In the genomic region with DNA sequence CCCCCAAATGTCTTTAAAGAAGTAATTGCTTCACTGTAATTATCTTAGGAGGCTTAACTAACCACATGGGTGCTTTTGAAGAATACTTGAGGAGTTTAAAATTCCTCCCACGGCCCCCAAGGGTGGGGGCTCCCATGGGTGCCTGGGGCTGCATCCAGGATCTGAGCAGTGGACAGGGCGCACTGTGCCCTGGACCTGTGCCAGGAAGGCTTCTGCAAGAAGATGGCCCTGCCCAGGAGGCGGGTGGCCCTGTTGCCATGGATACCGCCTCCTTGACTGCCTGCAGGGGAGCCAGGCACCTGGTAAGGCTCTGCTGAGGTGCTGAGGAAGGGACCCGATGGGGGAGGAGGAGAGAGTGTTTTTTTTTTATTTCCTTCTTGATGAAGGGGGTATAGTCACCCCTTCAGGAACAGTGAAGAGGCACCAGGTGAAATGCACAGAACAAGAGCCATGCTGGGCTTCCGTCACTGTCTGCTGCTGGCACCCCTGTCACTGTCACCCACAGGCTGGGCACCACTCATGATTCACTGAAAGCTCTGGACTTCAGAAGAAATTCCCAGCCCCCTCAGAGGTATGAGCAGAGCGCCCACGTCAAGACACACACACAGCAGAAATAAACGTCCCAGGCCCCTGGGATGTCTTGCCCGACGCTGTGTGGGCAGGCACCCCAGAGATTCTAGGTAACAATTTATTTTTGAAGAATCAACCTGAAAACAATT, we compare ENCODE assay signal across 12 mouse cellular contexts. TPM values are rescaled to one million over a fixed set of nuclear protein-coding genes. Genes with fewer than 3 reads are reported as not detected.
A peak's percentile ranks its signal among the peaks of the same experiment; 100 is the strongest.
DNase-seq lines count a peak whose midpoint lies in the region; ATAC-seq and TF ChIP-seq lines count a peak whose summit lies in the region.
"Had no signal": no experiment of that assay in that cellular context is flagged by ENCODE, and none has a peak within 500 bp of the region (broad histone marks: within the 10 kb centered on the region; RNA-seq: fewer than 3 reads in every experiment).

No protein-coding gene starts in this region.

- no peaks in the 10 kb centered on the region for H3K36me3 ChIP-seq in heart, embryonic 11.5 days (ENCODE audit: control insufficient read depth, insufficient read depth, low read length)
- H3K36me3 ChIP-seq: limb, embryonic 12.5 days had no signal

- no peak for TF ChIP-seq CTCF in brain, embryonic 14.5 days (IDR thresholded peaks at IDR 0.05; ENCODE audit: borderline replicate concordance, extremely low read depth, insufficient read depth, insufficient read length)

- H3K27ac ChIP-seq in heart, embryonic 11.5 days (ENCODE audit: low read depth, low read length) = no peak overlapping the region
- H3K27ac ChIP-seq: limb, embryonic 12.5 days had no signal

- WGBS in heart, embryonic 11.5 days (ENCODE audit: insufficient replicate concordance) = 51% methylated on average over 11 of the region's 11 CpGs

- TF ChIP-seq POLR2A in brain, embryonic 14.5 days (IDR thresholded peaks at IDR 0.05; ENCODE audit: borderline replicate concordance, extremely low read depth, insufficient read depth, insufficient read length, poor library complexity, severe bottlenecking) = no peak

- no peak overlapping the region for H3K4me2 ChIP-seq in heart, embryonic 11.5 days
- H3K4me2 ChIP-seq: limb, embryonic 12.5 days had no signal

- peaks cover 6% of the 10 kb centered on the region; the same call in 1 of the 2 replicates for H3K27me3 ChIP-seq in heart, embryonic 11.5 days (ENCODE audit: control insufficient read depth, insufficient read depth, low read length)

- DNase-seq in kidney, postnatal 14 days = peak; percentile 15
- no peak for DNase-seq in kidney, adult 18-20 months
- peak; percentile 11 for DNase-seq in NIH3T3 (ENCODE audit: low read depth)
- DNase-seq in brain, embryonic 14.5 days (ENCODE audit: low read depth) = peak; percentile 69
- DNase-seq in left cerebral cortex, postnatal 36 days (ENCODE audit: low spot score in 2 of 2) = peak; percentile 43 to 54
- DNase-seq in heart, postnatal 10 days = no peak
- DNase-seq in gastrocnemius, postnatal 4 days (ENCODE audit: low spot score in 2 of 2) = no peak

- no peak overlapping the region for H3K4me3 ChIP-seq in heart, embryonic 11.5 days (ENCODE audit: low read depth, low read length)
- H3K4me3 ChIP-seq: limb, embryonic 12.5 days had no signal

- H3K9me3 ChIP-seq in heart, embryonic 11.5 days (replicated peaks; ENCODE audit: control insufficient read depth, low read length) = no peaks in the 10 kb centered on the region
- H3K9me3 ChIP-seq: limb, embryonic 12.5 days had no signal

- H3K9ac ChIP-seq in heart, embryonic 11.5 days (ENCODE audit: low read depth, low read length) = no peak overlapping the region
- H3K9ac ChIP-seq: limb, embryonic 12.5 days had no signal

- ATAC-seq in heart, embryonic 11.5 days (replicated peaks; ENCODE audit: insufficient number of reproducible peaks, low FRiP score, low TSS enrichment) = no peak

- intact Hi-C loops in left cerebral cortex, postnatal 36 days (cut with DNase I) = loop anchor here (5.0 kb wide), 1 partner anchor 102 kb away; no protein-coding TSS in a partner anchor
- intact Hi-C loops in heart, postnatal 10 days (cut with DNase I) = no loop called here

- H3K4me1 ChIP-seq in heart, embryonic 11.5 days (ENCODE audit: control insufficient read depth, insufficient read depth, low read length) = no peaks in the 10 kb centered on the region
- H3K4me1 ChIP-seq: limb, embryonic 12.5 days had no signal

RNA-seq across cellular contexts. Expression of a gene that starts 32.4 kb away (rescaled TPM):
- polyA plus RNA-seq in brain, embryonic 14.5 days (2012; rRNA removed) = 2.0 and 3.0 TPM in 2 replicates
- total RNA-seq in left cerebral cortex, postnatal 36 days (2021) = 10 to 100 TPM; 22.9 to 24.1 TPM
- total RNA-seq in heart, postnatal 10 days (2021) = under 1 TPM; 0.30 to 0.43 TPM
- under 1 TPM; 0.10 to 0.20 TPM for total RNA-seq in gastrocnemius, postnatal 4 days (2021)
- polyA plus RNA-seq in heart, embryonic 11.5 days (2014; fragmentation: Nextera tagmentation; extraction: Ambion mirVana) = 0.04 TPM in 1 of 2 replicates, not detected in the other
- total RNA-seq: megakaryocyte progenitor cell, adult 5-6 weeks; MEL had no signal
- polyA plus RNA-seq: heart, postnatal 0 days had no signal

Comparison
In these comparisons a context has a peak if more than half of its experiments do, and no peak if none do; other contexts are left out.
1. DNase-seq: peak in kidney, postnatal 14 days (single experiment), NIH3T3 (single experiment), brain, embryonic 14.5 days (single experiment) and left cerebral cortex, postnatal 36 days (2 of 2); none in kidney, adult 18-20 months (single experiment), heart, postnatal 10 days (0 of 2) and gastrocnemius, postnatal 4 days (0 of 2).
2. RNA of a gene that starts 32.4 kb away (total RNA-seq): 22.9 to 24.1 TPM in left cerebral cortex, postnatal 36 days; 0.30 to 0.43 TPM in heart, postnatal 10 days and 0.10 to 0.20 TPM in gastrocnemius, postnatal 4 days; every median in the first group is over 10 times any median in the second.